Mouse (Mus musculus) megakaryocyte progenitor cell, adult 5-6 weeks (primary cell): ENCODE data around the gene Dvl2. TPM values are rescaled to one million over a fixed set of nuclear protein-coding genes. Genes with fewer than 3 reads are reported as not detected.

Source experiments
- ATAC-seq: replicated peaks from 2 replicates; pipeline ENCODE4 v1.8.0; 2016; ENCODE audit warnings: mild to moderate bottlenecking, moderate TSS enrichment, inconsistent platforms; ENCODE audit not compliant: poor library complexity
- total RNA-seq, 2 experiments: library from RNA; stranded (forward) in 1 of 2; stranded (reverse) in 1 of 2; fragments of 157-497, 149-512 nt in 1 of 2; fragments of 200-1000 nt in 1 of 2; gene quantifications; 2 replicates each; pipeline versions ENCODE4 v1.2.3 to v1.2.4; 2015 to 2017

The Dvl2 gene
- total RNA-seq, 2 experiments from 2014 or later: 9.5 TPM

GRCm38 (mm10) chr11:69980196-69981140 lies 19.9 kb upstream of the Dvl2 start:
- peak; percentile 93 for ATAC-seq

DNA sequence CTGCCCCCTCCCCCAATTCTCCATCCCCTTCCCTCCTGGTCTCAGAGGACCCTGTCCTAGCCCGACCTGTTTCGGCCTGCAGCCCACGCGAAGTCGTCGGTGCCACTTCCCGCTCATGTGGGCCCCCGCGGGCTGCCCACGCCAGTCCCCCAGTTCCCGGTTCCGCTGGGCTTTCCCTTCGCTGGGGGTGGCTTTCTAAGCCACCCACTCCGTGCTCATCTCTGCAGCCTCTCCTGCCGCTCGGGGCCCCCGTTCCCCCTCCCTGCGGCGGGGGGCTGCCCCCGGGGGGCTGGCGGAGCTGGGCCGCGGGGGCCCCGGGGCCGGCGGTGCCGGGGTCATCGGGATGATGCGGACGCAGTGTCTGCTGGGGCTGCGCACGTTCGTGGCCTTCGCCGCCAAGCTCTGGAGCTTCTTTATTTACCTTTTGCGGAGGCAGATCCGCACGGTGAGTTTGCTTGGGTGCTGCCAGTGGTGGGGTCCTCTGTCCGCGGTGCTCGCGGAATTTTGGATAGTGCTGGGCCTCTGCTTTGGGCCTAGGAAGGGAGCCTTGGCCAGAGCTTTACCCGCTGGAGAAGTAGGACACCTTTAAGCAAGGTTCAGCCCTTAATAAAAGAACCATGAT lies 19.1 kb upstream of the Dvl2 start, which contains the start of gene Ctdnep1:
Gene Ctdnep1, plus strand, starts transcription at position 16 of the 622 bp plus-strand sequence.
- no peak for ATAC-seq

DNA sequence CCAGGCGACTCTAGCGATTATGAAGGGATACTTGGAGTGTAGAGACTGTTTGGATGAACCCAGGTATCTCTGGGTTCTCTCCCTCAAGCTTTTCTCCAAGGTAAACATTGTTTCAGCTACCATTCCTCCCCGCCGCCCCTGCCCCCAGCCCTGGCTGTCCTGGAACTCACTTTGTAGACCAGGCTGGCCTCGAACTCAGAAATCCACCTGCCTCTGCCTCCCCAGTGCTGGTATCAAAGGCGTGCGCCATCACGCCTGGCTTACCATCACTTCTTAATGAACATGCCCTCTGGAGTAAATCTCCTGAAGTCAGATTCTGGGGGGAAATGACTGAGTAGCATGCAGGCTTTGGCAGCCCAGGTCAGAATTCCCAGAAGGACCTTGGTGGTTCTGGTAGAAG lies 18.2 kb upstream of the Dvl2 start, which contains the start of gene Elp5:
Gene Elp5, minus strand, starts transcription at position 293 of the 400 bp plus-strand sequence.
- no peak for ATAC-seq

DNA sequence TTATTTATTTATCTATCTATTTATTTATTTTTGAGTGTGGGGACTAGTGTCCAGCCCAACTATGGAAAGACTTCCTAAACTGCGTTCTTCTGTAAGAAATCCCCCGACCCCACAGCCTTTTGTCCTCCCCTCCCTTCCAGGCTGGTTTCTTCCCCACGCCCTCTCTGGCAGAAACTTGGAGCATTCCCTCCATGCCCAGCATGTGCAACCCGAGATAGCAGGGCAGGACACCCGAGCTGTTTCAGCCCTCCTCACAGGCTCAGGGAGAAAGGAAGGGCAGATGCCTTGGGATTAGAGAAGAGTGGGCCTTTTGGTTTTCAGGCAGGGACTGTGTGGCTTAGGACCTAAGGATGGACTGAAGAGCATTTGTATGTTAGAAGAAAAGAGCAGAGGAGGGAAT lies 17.5 kb upstream of the Dvl2 start:
- ATAC-seq: no peak

DNA sequence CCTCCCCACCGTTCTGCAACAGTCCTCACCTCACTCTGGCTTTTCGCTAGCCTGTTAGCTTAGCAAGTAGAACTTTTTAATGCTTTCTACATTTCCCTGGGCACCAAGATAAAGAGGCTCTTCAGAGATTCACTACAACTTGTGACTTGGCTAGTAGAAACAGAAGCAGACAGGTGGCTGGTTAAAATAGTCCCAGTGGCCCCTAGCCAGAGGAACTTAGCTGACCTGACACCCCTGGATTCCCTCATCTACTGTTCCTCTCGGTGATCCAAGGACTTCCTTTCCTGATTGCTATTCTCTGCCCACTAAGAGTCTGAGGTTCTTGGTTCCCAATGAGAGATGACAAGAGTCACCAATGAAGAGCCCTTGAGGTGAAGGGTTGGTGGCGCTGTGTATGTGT lies 17.0 kb upstream of the Dvl2 start:
- ATAC-seq: no peak

- no peak for ATAC-seq
Measured at GRCm38 (mm10) chr11:69984431-69984830, 16.0 kb upstream of the Dvl2 start.

GRCm38 (mm10) chr11:69989949-69990348 lies 10.4 kb upstream of the Dvl2 start:
- no peak for ATAC-seq

DNA sequence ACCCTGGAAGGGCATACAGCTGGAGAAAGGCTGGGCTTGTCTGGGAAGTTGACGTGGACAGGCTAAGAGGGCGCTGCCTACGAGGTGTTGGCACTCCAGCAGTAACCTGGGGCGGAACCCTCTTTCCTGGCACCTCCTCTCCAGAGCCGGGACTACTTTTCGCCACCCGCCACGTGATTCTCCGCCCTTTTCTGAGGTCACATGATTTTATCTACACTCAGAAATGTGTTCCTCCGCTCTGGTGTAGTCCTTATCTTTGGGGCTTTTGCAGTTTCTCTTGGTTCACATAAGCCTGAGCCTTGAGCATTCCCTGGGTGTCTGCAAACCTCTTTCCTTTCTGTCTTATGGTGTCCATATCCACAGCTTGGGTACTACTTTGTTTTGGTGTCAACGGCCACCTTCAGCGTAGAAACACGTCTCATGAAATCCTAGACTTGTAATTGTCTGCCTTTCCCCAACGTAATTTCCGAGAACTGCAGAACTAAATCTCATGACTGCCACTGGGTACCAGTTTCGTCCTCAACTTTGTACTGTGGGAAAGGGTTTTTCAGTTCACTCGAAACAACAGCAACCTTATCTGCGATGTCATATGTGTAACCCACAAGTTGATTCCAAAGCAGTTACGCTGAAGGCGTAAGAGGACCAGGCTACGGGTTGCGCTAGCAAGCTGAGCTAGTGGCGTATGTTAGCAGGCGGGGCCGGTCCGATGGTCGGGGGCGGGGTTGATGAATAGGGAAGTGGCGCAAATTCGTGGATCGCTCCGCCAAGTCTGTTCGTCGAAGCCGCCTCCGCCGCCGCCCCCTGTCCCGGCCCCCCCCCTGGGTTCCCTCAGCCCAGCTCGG lies 9.3 kb upstream of the Dvl2 start, which contains the start of gene Gabarap:
Gene Gabarap, plus strand, starts transcription at position 294 of the 842 bp plus-strand sequence.
- peak; percentile 75 for ATAC-seq

DNA sequence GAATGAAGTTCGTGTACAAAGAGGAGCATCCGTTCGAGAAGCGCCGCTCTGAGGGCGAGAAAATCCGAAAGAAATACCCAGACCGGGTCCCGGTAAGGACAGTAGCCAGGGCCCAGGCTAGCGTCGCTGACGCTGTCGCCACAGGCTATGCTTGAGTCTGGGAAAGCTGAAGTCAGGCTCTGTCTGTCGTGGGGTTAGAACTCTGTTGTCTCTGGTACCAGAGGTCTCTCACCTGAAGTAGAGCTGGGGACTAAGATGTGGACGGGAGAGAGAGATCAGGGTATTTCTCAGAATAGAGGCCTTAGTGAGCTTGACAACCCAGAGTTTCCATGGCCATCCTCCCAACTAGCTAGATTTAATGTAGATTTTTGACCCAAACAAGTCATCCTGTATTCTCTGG lies 8.7 kb upstream of the Dvl2 start:
- ATAC-seq: no peak

DNA sequence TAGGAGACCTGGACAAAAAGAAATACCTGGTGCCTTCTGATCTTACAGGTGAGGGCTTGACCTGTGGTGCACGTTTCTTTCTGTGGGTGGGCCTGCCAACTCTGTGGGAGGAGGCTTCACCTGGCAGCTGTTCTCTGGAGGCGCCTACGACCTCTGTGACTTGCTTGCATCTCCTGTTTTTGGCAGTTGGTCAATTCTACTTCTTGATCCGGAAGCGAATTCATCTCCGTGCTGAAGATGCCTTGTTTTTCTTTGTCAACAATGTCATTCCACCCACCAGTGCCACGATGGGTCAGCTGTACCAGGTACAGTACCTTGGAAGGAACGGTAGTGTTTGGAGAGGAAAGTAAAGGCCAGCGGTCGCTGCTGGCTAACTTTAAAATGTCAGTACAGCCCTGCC lies 8.0 kb upstream of the Dvl2 start:
- ATAC-seq: no peak

GRCm38 (mm10) chr11:69992932-69993331 lies 7.5 kb upstream of the Dvl2 start:
- ATAC-seq: no peak

GRCm38 (mm10) chr11:69994401-69995090 lies 5.8 kb upstream of the Dvl2 start:
- ATAC-seq: no peak

DNA sequence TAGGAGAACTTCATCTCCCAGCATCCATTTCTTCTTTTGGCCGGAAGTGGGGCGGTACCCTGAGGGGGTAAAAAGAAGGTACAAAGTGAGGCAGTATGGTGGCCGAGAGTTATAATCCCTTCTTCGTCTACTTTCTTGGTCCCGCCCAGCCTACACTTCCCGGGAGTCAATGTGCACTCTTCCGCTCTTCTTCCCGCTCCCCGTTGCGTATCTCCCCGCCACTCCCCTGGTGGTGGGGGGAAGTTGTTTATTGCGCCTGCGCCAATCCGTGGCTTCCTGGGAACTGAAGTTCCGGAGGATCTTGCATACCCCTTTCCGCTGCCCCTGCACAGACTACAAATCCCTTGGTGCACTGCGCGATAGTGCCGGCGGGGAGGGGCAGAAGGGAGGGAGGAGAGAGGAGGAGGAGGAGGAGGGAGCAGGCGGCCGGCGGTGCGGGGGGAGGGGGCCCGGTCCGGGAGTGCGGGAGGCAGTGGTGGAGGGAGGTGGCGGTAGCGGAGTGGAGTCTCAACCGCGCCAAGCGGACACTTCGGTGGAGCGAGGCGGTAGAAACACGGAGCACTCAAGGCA lies 4.9 kb upstream of the Dvl2 start, which contains the start of gene Phf23:
Gene Phf23, plus strand, starts transcription at position 387 of the 570 bp plus-strand sequence.
- peak; percentile 65 for ATAC-seq

GRCm38 (mm10) chr11:69996161-69997061 lies 4.0 kb upstream of the Dvl2 start:
- no peak; the same call in 1 of the 2 replicates for ATAC-seq

DNA sequence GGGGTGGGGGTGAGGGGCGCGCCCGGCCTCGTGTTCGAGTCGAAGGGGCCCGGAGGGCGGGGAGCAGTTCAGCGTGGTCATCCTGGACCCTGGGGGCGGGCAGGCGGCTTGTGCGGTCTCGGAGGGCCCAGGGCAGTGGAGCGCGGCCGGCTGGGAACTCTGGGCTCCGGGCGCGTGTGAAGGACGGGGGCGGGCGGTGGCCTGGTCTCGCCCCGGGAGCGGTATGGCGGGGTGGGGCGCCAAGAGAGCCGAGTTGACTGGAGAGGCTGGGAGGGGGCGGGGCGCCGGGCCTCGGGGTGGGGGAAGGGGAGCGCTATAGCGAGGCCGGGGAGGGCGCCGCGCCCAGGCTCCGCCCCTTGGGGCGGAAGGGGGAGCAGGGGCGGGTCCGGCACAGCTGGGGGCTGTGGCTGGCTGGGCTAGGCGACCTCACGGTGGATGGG lies 3.3 kb upstream of the Dvl2 start:
- ATAC-seq: peak; percentile 36

- no peak for ATAC-seq
Measured at GRCm38 (mm10) chr11:69998567-69999491, 1.6 kb upstream of the Dvl2 start.

- ATAC-seq: no peak
Measured at GRCm38 (mm10) chr11:69999666-70000065, 729 bp upstream of the Dvl2 start.

- no peak for ATAC-seq
Measured at GRCm38 (mm10) chr11:70001159-70001558, 764 bp downstream of the Dvl2 start.
